Mouse (Mus musculus) gastrocnemius, adult 18-20 months (tissue): ENCODE data around the gene Apopt1. TPM values are rescaled to one million over a fixed set of nuclear protein-coding genes. Genes with fewer than 3 reads are reported as not detected.
A peak's percentile ranks its signal among the peaks of the same experiment; 100 is the strongest.

Experiments
- DNase-seq: peaks from one replicate; pipeline ENCODE4 v3.0.0; 2021; ENCODE audit warnings: low spot score
- total RNA-seq, 2 experiments: library from RNA; stranded (reverse); gene quantifications; 2 replicates each; pipeline ENCODE4 v1.2.3; 2021

Apopt1 gene
- total RNA-seq, 2 experiments from 2014 or later, result 40.5 to 43.5 TPM

DNA sequence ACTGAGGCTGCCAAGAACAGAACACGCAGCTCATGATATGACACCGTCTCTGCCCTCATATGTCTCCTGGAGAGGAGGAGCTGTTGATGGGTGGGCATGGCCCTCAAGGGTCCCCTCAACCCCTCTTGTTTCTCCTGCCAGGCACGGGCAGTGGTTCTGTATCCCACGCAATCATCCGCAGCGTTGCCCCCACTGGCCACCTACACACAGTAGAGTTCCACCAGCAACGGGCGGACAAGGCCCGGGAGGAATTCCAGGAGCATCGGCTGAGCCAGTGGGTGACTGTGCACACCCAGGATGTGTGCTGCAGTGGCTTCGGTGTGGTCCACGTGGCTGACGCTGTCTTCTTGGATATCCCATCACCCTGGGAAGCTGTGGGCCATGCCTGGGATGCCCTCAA lies 32.4 kb upstream of the Apopt1 start:
- no peak for DNase-seq

GRCm38 (mm10) chr12:111681305-111681704 lies 31.8 kb upstream of the Apopt1 start:
- no peak for DNase-seq

- no peak for DNase-seq
Observed at GRCm38 (mm10) chr12:111682003-111682402, 31.1 kb upstream of the Apopt1 start.

GRCm38 (mm10) chr12:111682806-111683205 lies 30.3 kb upstream of the Apopt1 start:
- DNase-seq, result no peak

DNA sequence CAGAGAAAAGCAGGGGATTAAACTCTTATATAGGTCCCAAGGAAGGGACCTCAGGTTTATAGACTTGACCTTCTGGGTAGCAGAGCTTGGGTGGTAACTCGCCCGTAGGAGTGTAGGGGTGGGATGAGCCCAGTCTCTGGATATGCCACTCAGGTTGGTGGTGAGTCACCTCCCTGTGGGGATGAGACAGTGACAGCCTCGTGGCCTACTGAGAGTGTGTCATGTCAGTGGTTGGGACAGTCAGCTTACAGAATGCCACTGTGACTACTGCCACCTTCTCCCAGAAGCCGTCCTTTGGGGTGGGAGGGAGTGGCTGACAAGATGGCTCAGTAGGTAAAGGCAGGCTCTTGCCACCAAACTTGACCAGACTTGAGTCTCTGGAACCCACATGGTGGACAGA lies 26.7 kb upstream of the Apopt1 start:
- DNase-seq, result no peak

GRCm38 (mm10) chr12:111687350-111688068 lies 25.6 kb upstream of the Apopt1 start:
- DNase-seq, result peak; percentile 78

GRCm38 (mm10) chr12:111688069-111688428 lies 25.0 kb upstream of the Apopt1 start:
- DNase-seq, result no peak

- no peak for DNase-seq
Observed at GRCm38 (mm10) chr12:111689426-111689825, 23.6 kb upstream of the Apopt1 start.

DNA sequence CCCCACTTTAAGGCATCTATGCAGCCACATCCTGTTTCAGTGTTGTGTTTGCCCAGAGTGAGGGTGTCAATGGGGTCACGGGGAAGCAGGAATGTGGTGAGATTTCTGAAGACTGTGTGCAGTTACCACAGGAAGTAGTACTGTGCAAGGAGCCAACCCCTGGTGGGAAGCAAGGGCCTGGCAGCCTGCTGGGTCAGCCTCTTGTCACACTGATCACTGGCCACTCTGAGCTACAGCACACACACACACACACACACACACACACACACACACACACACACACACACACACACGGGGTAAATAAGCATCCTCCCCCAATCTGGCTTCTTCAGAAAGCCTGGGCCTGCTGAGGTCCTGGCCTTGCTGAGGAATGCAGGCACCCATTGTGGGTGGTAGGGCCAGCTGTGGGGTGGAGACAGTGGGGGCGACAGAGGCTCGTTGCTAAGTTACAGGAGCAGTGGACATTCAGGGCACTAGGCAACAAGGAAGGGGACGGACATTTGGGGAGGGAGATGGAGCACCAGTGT lies 21.7 kb upstream of the Apopt1 start:
- DNase-seq, result no peak

GRCm38 (mm10) chr12:111692899-111693298 lies 20.2 kb upstream of the Apopt1 start:
- no peak for DNase-seq

- DNase-seq, result no peak
Observed at GRCm38 (mm10) chr12:111693341-111694270, 19.5 kb upstream of the Apopt1 start.

GRCm38 (mm10) chr12:111694271-111694781 lies 18.7 kb upstream of the Apopt1 start:
- no peak for DNase-seq

DNA sequence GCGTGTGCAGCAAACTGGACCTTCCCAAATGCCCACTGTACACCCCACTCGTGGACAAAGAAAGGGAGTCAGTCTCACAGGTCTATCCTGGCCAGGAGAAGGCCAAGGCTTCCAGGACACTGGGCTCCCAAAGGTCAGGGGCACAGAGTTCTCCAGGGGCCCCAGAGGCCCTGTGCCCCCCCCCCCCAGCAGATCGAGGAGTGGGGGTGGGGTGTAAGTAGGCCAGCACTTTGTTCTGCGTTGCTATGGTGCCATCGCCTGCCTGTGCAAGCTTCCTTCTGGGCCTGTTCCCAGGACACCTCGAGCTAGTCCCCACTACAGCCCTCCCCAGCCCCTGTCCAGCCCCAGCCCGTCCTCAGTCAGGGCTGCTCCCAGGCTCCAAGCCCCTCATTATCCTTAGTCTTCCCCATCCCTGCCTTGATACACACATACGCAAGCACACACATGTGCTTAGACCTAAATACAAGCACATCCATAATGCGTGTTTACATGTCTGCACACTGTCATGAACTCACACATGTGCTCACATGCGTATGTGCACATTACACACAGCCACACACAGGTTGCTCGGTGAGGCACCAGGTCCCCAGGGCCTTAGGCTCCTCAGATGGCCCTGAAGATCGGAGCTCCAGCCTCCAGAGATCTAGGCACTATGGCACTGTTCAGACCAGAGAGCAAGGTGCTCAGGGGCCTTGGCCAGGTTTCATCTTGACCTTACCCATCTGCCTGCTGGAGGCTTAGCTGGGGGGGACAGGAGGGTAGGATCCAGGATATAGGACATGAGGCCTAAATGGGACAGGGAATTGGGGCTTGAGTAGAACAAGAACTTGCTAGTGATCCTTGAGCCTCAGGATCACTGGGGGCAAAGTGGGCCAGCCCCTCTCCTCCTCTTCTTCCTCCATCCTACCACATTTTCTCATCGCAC lies 17.9 kb upstream of the Apopt1 start:
- no peak for DNase-seq

- peak; percentile 77 for DNase-seq
Observed at GRCm38 (mm10) chr12:111696239-111696638, 16.8 kb upstream of the Apopt1 start.

GRCm38 (mm10) chr12:111697708-111698107 lies 15.4 kb upstream of the Apopt1 start:
- no peak for DNase-seq

GRCm38 (mm10) chr12:111698346-111698913 lies 14.6 kb upstream of the Apopt1 start:
- DNase-seq, result no peak

GRCm38 (mm10) chr12:111699542-111699941 lies 13.5 kb upstream of the Apopt1 start:
- no peak for DNase-seq

- no peak for DNase-seq
Observed at GRCm38 (mm10) chr12:111700920-111701458, 12.1 kb upstream of the Apopt1 start.

DNA sequence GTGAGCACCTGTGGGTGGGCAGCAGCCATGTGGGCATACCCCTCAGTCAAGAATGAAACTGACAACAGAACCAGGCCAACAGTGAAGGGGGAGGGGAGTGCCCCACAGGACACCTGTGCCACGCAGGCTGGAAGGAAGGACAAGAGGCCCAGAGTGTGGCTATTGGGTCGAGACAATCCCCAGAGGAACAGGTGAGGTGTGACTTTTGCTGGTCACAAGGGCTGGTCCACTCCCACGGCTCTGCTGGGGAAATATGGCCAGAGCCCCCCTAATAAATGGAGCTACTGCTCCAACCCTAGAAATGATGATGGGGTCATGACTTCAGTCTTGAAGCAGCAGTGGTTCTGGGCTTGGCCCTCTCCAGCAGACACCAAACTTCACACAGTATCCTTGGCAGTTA lies 9.8 kb upstream of the Apopt1 start:
- no peak for DNase-seq

DNA sequence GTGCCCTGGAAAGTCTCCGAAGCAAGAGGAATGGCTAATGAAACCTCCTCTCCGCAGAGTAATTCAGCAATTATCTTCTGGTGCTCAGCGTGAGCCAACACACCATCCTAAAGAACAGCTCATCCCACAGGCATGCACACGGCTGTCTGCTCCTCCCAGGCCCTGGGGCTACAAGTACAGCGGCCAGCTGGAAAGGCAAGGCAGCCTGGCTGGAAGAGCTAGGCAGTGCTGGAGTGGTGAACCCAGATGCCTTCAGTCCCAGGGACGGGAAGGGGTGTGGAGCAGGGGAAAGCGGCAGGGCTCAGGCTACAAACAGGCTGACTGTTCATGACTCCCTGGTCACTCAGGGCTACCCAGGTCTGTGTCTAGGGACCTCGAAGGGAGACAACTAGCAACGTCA lies 8.5 kb upstream of the Apopt1 start:
- peak; percentile 76 for DNase-seq
